Mouse (Mus musculus) CH12.LX (cell line): ENCODE measurements around the gene Lix1. TPM values are rescaled to one million over a fixed set of nuclear protein-coding genes. Genes with fewer than 3 reads are reported as not detected.
"Not testable (repeated sequence)": the region's sequence is repeated elsewhere in the genome, so short reads cannot be mapped to it uniquely, and the experiment has no call there.

ENCODE experiments used
- DNase-seq: peaks from one replicate; pipeline ENCODE4 v3.0.0-alpha.2; 2013; ENCODE audit errors: extremely low read depth
- H3K27ac ChIP-seq: 2 replicates; pipeline ENCODE4 v1.5.1; 2012; ENCODE audit warnings: low read depth, mild to moderate bottlenecking, control low read depth, moderate library complexity; ENCODE audit not compliant: insufficient read depth
- H3K27me3 ChIP-seq: replicated peaks from 2 replicates; pipeline ENCODE3; 2012; ENCODE audit warnings: inconsistent platforms
- H3K36me3 ChIP-seq, 2 experiments: replicated peaks in 1 of 2; 2 replicates each; pipeline versions ENCODE3 to v1.6.1; 2012; ENCODE audit warnings: inconsistent platforms in 1 of 2, low read length in 1 of 2, mild to moderate bottlenecking in 1 of 2, mixed read lengths in 1 of 2, moderate library complexity in 1 of 2; ENCODE audit not compliant: control insufficient read depth in 1 of 2, insufficient read depth in 1 of 2
- H3K4me1 ChIP-seq, 2 experiments: 2 replicates each; pipeline ENCODE4 v1.6.1; 2012; ENCODE audit warnings: inconsistent platforms in 1 of 2, moderate library complexity in 1 of 2; ENCODE audit not compliant: insufficient read depth in 2 of 2, control insufficient read depth in 1 of 2
- H3K4me2 ChIP-seq: 2 replicates; pipeline ENCODE4 v1.6.1; 2012; ENCODE audit warnings: low read depth, mild to moderate bottlenecking, control low read depth; ENCODE audit not compliant: poor library complexity, insufficient read depth, severe bottlenecking
- H3K4me3 ChIP-seq, 3 experiments: fragments of 150-350 bp in 1 of 3; sonication (generic) in 1 of 3; replicated peaks in 1 of 3; 2 replicates each; pipeline versions ENCODE3 to v1.5.1; 2011 to 2012; ENCODE audit warnings: low read depth in 2 of 3, low read length in 2 of 3, mild to moderate bottlenecking in 2 of 3, moderate library complexity in 2 of 3, control low read depth in 1 of 3, improper control_type of control experiment in 1 of 3, inconsistent platforms in 1 of 3, mixed read lengths in 1 of 3; ENCODE audit not compliant: poor library complexity in 1 of 3
- H3K79me2 ChIP-seq: replicated peaks from 2 replicates; pipeline ENCODE4 v1.6.1; 2012; ENCODE audit warnings: mild to moderate bottlenecking, moderate library complexity; ENCODE audit not compliant: control insufficient read depth, poor library complexity, insufficient read depth, severe bottlenecking; ENCODE audit errors: extremely low read depth
- H3K9ac ChIP-seq: 2 replicates; pipeline ENCODE4 v1.6.1; 2012; ENCODE audit warnings: low read depth, mild to moderate bottlenecking, control low read depth, moderate library complexity; ENCODE audit not compliant: insufficient read depth
- H3K9me3 ChIP-seq: replicated peaks from 2 replicates; pipeline ENCODE3; 2012; ENCODE audit warnings: low read length, inconsistent platforms, mixed read lengths
- BHLHE40 ChIP-seq: IDR thresholded peaks from 2 replicates; pipeline ENCODE4 v1.6.1; 2011; ENCODE audit warnings: mild to moderate bottlenecking, low read depth, low read length, improper control_type of control experiment
- CHD1 ChIP-seq: IDR thresholded peaks from 2 replicates; pipeline ENCODE4 v1.6.1; 2012; ENCODE audit warnings: low read depth, low read length, improper control_type of control experiment, inconsistent platforms
- CHD2 ChIP-seq: IDR thresholded peaks from 2 replicates; pipeline ENCODE4 v1.6.1; 2011; ENCODE audit warnings: low read length, improper control_type of control experiment
- ELF1 ChIP-seq: IDR thresholded peaks from 2 replicates; pipeline ENCODE4 v1.6.1; 2014; ENCODE audit warnings: low read depth, mild to moderate bottlenecking, inconsistent platforms, low read length, improper control_type of control experiment
- ETS1 ChIP-seq: conservative IDR thresholded peaks from 2 replicates; pipeline ENCODE4 v1.6.1; 2012; ENCODE audit warnings: low read depth, mild to moderate bottlenecking, inconsistent platforms, low read length, improper control_type of control experiment, moderate library complexity
- HCFC1 ChIP-seq: IDR thresholded peaks from 2 replicates; pipeline ENCODE4 v1.6.1; 2012; ENCODE audit warnings: low read depth, mild to moderate bottlenecking, inconsistent platforms, low read length, improper control_type of control experiment
- IRF4 ChIP-seq: IDR thresholded peaks from 2 replicates; pipeline ENCODE4 v1.6.1; 2014; ENCODE audit warnings: low read depth, mild to moderate bottlenecking, inconsistent platforms, low read length, improper control_type of control experiment
- KAT2A ChIP-seq: IDR thresholded peaks from 2 replicates; pipeline ENCODE4 v1.6.1; 2012; ENCODE audit warnings: low read length, improper control_type of control experiment, inconsistent platforms; ENCODE audit not compliant: insufficient replicate concordance
- MAX ChIP-seq: IDR thresholded peaks from 2 replicates; pipeline ENCODE4 v1.6.1; 2011; ENCODE audit warnings: low read length, improper control_type of control experiment
- MAZ ChIP-seq: IDR thresholded peaks from 2 replicates; pipeline ENCODE4 v1.6.1; 2012; ENCODE audit warnings: low read depth, mild to moderate bottlenecking, inconsistent platforms, low read length, improper control_type of control experiment, moderate library complexity
- MEF2A ChIP-seq: IDR thresholded peaks from 2 replicates; pipeline ENCODE4 v1.6.1; 2014; ENCODE audit warnings: low read depth, mild to moderate bottlenecking, inconsistent platforms, low read length, improper control_type of control experiment, borderline replicate concordance
- SMC3 ChIP-seq: IDR thresholded peaks from 2 replicates; pipeline ENCODE4 v1.6.1; 2011; ENCODE audit warnings: low read depth, low read length, improper control_type of control experiment
- TBP ChIP-seq: conservative IDR thresholded peaks from 2 replicates; pipeline ENCODE4 v1.6.1; 2011; ENCODE audit warnings: low read depth, low read length, improper control_type of control experiment
- UBTF ChIP-seq: IDR thresholded peaks from 2 replicates; pipeline ENCODE4 v1.6.1; 2012; ENCODE audit warnings: low read depth, mild to moderate bottlenecking, inconsistent platforms, low read length, improper control_type of control experiment, moderate library complexity
- ZC3H11A ChIP-seq: IDR thresholded peaks from 2 replicates; pipeline ENCODE4 v1.6.1; 2012; ENCODE audit warnings: low read depth, mild to moderate bottlenecking, inconsistent platforms, low read length, improper control_type of control experiment
- ZKSCAN1 ChIP-seq: IDR thresholded peaks from 2 replicates; pipeline ENCODE4 v1.6.1; 2012; ENCODE audit warnings: low read depth, inconsistent platforms, low read length, improper control_type of control experiment, borderline replicate concordance
- ZMIZ1 ChIP-seq: IDR thresholded peaks from 2 replicates; pipeline ENCODE4 v1.6.1; 2012; ENCODE audit warnings: low read depth, mild to moderate bottlenecking, inconsistent platforms, low read length, improper control_type of control experiment
- dilution Hi-C: fragments of 300-500 bp; cut with MboI; formaldehyde crosslinking; loops from 2 replicates; pipeline ENCODE4 v1.14.3; 2020; ENCODE audit warnings: low sequenced_read_pairs; ENCODE audit not compliant: extremely low pct_unique_long_range_greater_than_20kb, extremely low pct_ligation_motif_present
- in situ Hi-C: fragments of 300-500 bp; cut with MboI; formaldehyde crosslinking; loops from 3 replicates; pipeline ENCODE4 v1.14.3; 2019; ENCODE audit warnings: low sequenced_read_pairs, low pct_ligation_motif_present, low pct_unique_long_range_greater_than_20kb, mixed read lengths
- polyA plus RNA-seq: library from polyadenylated mRNA; unstranded; fragments of >175 nt; gene quantifications from 2 replicates; pipeline ENCODE4 v1.2.1, GENCODE M21; 2012; ENCODE audit warnings: low read depth; ENCODE audit not compliant: insufficient read length
- total RNA-seq, 2 experiments: library from RNA; depleted of rRNA; stranded (reverse); fragments of 300-350 nt in 1 of 2; fragments of >200 nt in 1 of 2; gene quantifications; 2 replicates each; pipeline ENCODE4 v1.2.3; 2012 to 2014

Gene Lix1
- total and polyA plus RNA-seq, 3 experiments: 0.49 to 1.4 (median 1.0) TPM

DNA sequence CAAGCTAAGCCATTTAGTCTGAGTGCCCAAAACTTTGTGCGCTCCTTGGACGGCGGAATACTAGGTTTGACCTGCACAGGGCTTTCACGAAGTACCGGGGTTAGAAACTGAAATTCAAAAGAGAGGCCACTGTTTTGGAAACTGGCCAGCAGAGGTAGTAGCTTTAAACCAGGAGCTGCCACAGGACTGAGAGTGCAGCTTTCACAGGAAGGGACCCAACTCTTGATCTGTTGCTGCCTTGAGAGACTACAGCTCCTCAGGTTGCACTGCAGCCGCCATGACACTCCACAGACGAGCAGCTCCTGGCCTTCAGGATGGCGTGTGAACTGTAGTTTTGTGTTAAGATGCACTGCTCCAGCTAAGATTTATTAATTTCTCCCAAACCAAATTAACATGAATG is 89.6 kb downstream of the Lix1 start:
- no peak overlapping the region for H3K4me3 ChIP-seq
- no peaks in the 10 kb centered on the region for H3K79me2 ChIP-seq
- H3K4me1 ChIP-seq: no peaks in the 10 kb centered on the region
- H3K27me3 ChIP-seq: no peaks in the 10 kb centered on the region
- no peak for DNase-seq
- no peak overlapping the region for H3K27ac ChIP-seq
- no peaks in the 10 kb centered on the region for H3K9me3 ChIP-seq
- no peaks in the 10 kb centered on the region for H3K36me3 ChIP-seq
- TF ChIP-seq HCFC1 (no peak), SMC3 (no peak)
- H3K9ac ChIP-seq: no peak overlapping the region
- dilution Hi-C loops (no loop called here), in situ Hi-C loops (no loop called here)
- no peak overlapping the region for H3K4me2 ChIP-seq

DNA sequence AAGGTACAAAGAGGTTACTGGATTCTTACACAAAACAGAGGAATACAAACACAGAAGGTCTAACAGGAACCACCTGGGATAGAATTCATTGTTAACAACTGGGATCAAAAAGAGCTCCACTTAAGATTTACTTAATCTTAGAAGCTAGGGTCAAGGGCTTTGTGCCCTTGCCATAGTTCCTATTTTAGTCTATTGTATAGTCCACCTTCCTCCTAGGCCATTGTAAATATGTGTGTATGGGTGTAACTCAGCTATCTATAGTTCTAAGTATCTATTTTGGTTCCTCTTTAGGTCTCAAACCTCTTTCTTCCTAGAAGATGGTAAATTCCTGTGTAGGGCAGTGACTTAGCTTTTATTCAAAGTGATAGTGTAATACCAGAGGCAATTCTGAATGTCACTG is 93.8 kb downstream of the Lix1 start:
- H3K9ac ChIP-seq, in situ Hi-C loops, H3K36me3 ChIP-seq, H3K4me2 ChIP-seq, H3K4me1 ChIP-seq, H3K27ac ChIP-seq, DNase-seq, H3K4me3 ChIP-seq, dilution Hi-C loops, H3K79me2 ChIP-seq, H3K27me3 ChIP-seq, H3K9me3 ChIP-seq: not testable (repeated sequence)

DNA sequence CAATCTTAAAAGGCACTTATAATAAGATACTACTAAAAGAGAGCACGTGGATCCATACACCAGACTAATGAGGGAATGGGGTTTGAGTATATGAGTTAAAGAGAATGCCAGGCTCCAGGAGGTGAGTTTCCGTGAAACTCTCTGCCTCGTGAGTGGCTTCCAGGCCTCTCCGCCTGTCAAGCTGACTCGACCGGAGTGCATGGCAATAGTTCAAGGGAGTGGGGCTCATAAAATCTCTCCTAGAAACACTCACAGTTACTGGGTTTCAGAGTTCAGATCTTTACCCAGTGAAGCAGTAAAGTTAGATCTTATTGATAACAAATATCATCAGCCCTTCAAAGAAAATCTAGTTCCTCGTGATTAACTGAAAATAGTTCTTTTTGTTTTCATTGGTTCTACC is 94.3 kb downstream of the Lix1 start:
- Histone ChIP-seq H3K9ac (no peak overlapping the region), H3K4me1 (no peaks in the 10 kb centered on the region), H3K79me2 (no peaks in the 10 kb centered on the region), H3K27ac (no peak overlapping the region), H3K36me3 (no peaks in the 10 kb centered on the region), H3K4me2 (no peak overlapping the region), H3K4me3 (no peak overlapping the region), H3K9me3 (no peaks in the 10 kb centered on the region), H3K27me3 (no peaks in the 10 kb centered on the region)
- no peak for DNase-seq
- dilution Hi-C loops: no loop called here
- in situ Hi-C loops: no loop called here
- TF ChIP-seq CHD1: no peak
- no peak for TF ChIP-seq MEF2A
- no peak for TF ChIP-seq UBTF
- no peak for TF ChIP-seq ZC3H11A
- no peak for TF ChIP-seq ZMIZ1
- TF ChIP-seq MAZ: no peak
- no peak for TF ChIP-seq ETS1
- TF ChIP-seq BHLHE40: no peak
- TF ChIP-seq ZKSCAN1: no peak
- no peak for TF ChIP-seq MAX
- no peak for TF ChIP-seq KAT2A
- TF ChIP-seq TBP: no peak
- no peak for TF ChIP-seq CHD2
- TF ChIP-seq IRF4: no peak
- no peak for TF ChIP-seq ELF1
